In the genomic region with DNA sequence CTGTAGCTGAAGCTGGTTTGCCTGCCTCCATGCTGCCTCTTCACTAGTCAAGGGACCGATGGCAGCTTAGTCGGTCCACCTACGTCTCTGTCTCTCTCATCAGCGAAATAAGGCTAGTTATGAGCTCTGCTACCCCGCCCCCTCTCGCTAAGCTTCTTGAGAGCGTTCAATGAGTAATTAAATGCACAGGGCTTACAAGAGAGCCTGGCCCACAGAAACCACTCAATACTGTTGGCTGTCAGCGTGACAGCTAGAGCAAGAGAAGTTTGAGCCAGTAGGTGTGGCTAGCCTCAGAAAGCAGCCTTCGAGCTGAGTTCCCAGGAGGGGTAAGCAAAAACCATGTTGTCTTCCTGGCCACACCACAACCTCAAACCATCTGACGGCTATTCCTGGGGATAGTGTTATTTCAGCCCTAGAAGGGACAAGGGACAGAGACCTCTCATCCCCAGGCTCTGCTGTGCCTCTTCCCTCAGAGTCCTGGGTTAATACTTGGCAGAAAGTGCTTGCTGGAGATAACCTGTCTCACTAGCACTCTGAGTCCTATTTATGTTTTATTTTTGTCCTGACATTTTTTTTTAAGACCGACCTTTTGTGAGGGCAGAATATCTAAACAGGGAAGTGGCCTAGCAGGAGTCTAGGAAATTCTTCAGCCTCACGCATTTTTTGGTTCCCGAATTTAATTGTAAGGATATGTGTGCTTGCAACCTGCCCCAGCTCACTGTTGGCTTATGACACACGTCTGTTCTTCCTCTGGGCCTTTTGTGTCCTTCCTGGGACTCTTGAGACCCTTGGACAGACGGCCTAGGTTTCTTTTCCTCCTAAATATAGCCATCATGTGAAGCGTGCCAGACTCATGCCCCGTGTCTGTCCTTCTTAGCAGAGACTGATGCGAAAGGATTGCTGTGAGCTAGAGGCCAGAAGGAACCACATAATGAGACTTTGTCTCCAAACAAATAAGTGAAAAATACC, we compare ENCODE assay signal across 9 mouse cellular contexts.
DNase-seq lines count a peak whose midpoint lies in the region; ATAC-seq and TF ChIP-seq lines count a peak whose summit lies in the region.
"Had no signal": no experiment of that assay in that cellular context is flagged by ENCODE, and none has a peak within 500 bp of the region (broad histone marks: within the 10 kb centered on the region; RNA-seq: fewer than 3 reads in every experiment).

No protein-coding gene starts in this region.

- peaks cover 17% of the 10 kb centered on the region for H3K4me1 ChIP-seq in erythroblast, embryonic 14.5 days (ENCODE audit: control insufficient read depth)
- peaks cover 17% of the 10 kb centered on the region for H3K4me1 ChIP-seq in forebrain, embryonic 15.5 days
- no peaks in the 10 kb centered on the region for H3K4me1 ChIP-seq in hindbrain, embryonic 14.5 days (replicated peaks; ENCODE audit: control insufficient read depth, insufficient read depth, low read length)
- H3K4me1 ChIP-seq in midbrain, postnatal 0 days (ENCODE audit: insufficient read depth, low read length): no peaks in the 10 kb centered on the region
- peaks cover 5% of the 10 kb centered on the region; the same call in 1 of the 2 replicates for H3K4me1 ChIP-seq in thymus, adult 2 months (replicated peaks; ENCODE audit: control insufficient read depth, insufficient read depth, low read length)
- H3K4me1 ChIP-seq: stomach, embryonic 15.5 days had no signal

- WGBS in forebrain, embryonic 15.5 days: 23% methylated on average over 18 of the region's 18 CpGs
- WGBS in hindbrain, embryonic 14.5 days: 57% methylated on average over 18 of the region's 18 CpGs
- WGBS in midbrain, postnatal 0 days: 41% methylated on average over 18 of the region's 18 CpGs
- WGBS in thymus, adult 2 months: 39% methylated on average over 18 of the region's 18 CpGs

- no peak for ATAC-seq in erythroblast, adult 5-6 weeks (replicated peaks; ENCODE audit: low FRiP score, poor library complexity, severe bottlenecking)
- ATAC-seq in forebrain, embryonic 15.5 days (replicated peaks): peak; percentile 88
- ATAC-seq in hindbrain, embryonic 14.5 days (ENCODE audit: low FRiP score): 0 out of 2 replicates have a peak, but pooled peaks have one; percentile 48
- no peak for ATAC-seq in midbrain, postnatal 0 days (ENCODE audit: low FRiP score)

- no peaks in the 10 kb centered on the region; the same call in 1 of the 2 replicates for H3K36me3 ChIP-seq in erythroblast, embryonic 14.5 days (ENCODE audit: control insufficient read depth)
- H3K36me3 ChIP-seq in forebrain, embryonic 15.5 days: no peaks in the 10 kb centered on the region
- H3K36me3 ChIP-seq in hindbrain, embryonic 14.5 days (replicated peaks; ENCODE audit: control insufficient read depth, insufficient read depth): no peaks in the 10 kb centered on the region
- H3K36me3 ChIP-seq in midbrain, postnatal 0 days (ENCODE audit: insufficient read depth, low read length): no peaks in the 10 kb centered on the region
- no peaks in the 10 kb centered on the region for H3K36me3 ChIP-seq in thymus, adult 2 months (ENCODE audit: control insufficient read depth, insufficient read depth, low read length)
- H3K36me3 ChIP-seq: stomach, embryonic 15.5 days had no signal

- H3K4me3 ChIP-seq in erythroblast, embryonic 14.5 days (replicated peaks): peak overlapping the region; percentile 5
- H3K4me3 ChIP-seq in forebrain, embryonic 15.5 days: no peak overlapping the region
- no peak overlapping the region for H3K4me3 ChIP-seq in hindbrain, embryonic 14.5 days (replicated peaks; ENCODE audit: low read length)
- H3K4me3 ChIP-seq in midbrain, postnatal 0 days (ENCODE audit: low read depth, low read length): no peak overlapping the region
- no peak overlapping the region for H3K4me3 ChIP-seq in thymus, adult 2 months (ENCODE audit: control insufficient read depth, insufficient read depth, low read length)
- H3K4me3 ChIP-seq: stomach, embryonic 15.5 days had no signal

- no peaks in the 10 kb centered on the region for H3K9me3 ChIP-seq in erythroblast, embryonic 14.5 days (ENCODE audit: control insufficient read depth, low read length)
- H3K9me3 ChIP-seq in forebrain, embryonic 15.5 days: no peaks in the 10 kb centered on the region
- H3K9me3 ChIP-seq in hindbrain, embryonic 14.5 days (ENCODE audit: control insufficient read depth, low read length): no peaks in the 10 kb centered on the region
- no peaks in the 10 kb centered on the region for H3K9me3 ChIP-seq in midbrain, postnatal 0 days (ENCODE audit: low read length)
- H3K9me3 ChIP-seq: stomach, embryonic 15.5 days had no signal

- TF ChIP-seq CTCF in midbrain, postnatal 0 days (IDR thresholded peaks at IDR 0.05): no peak
- no peak for TF ChIP-seq CTCF in thymus, adult 2 months (IDR thresholded peaks at IDR 0.05; ENCODE audit: borderline replicate concordance, control insufficient read depth, extremely low read depth, insufficient read depth, low read length, poor library complexity)

- peak overlapping the region; percentile 32 for H3K27ac ChIP-seq in forebrain, embryonic 15.5 days (replicated peaks)
- H3K27ac ChIP-seq in hindbrain, embryonic 14.5 days: no peak overlapping the region
- no peak overlapping the region for H3K27ac ChIP-seq in midbrain, postnatal 0 days (ENCODE audit: low read depth, low read length)
- no peak overlapping the region for H3K27ac ChIP-seq in thymus, adult 2 months (ENCODE audit: control insufficient read depth, insufficient read depth, low read length)
- H3K27ac ChIP-seq: stomach, embryonic 15.5 days had no signal

- peak overlapping the region; percentile 6; the same call in 1 of the 2 replicates for H3K4me2 ChIP-seq in forebrain, embryonic 15.5 days (replicated peaks)
- no peak overlapping the region for H3K4me2 ChIP-seq in hindbrain, embryonic 14.5 days (replicated peaks)
- no peak overlapping the region for H3K4me2 ChIP-seq in midbrain, postnatal 0 days (ENCODE audit: low read depth, low read length, poor library complexity, severe bottlenecking)
- H3K4me2 ChIP-seq: stomach, embryonic 15.5 days had no signal

- H3K27me3 ChIP-seq in erythroblast, embryonic 14.5 days (ENCODE audit: control insufficient read depth): peaks cover 29% of the 10 kb centered on the region
- H3K27me3 ChIP-seq in forebrain, embryonic 15.5 days: no peaks in the 10 kb centered on the region
- H3K27me3 ChIP-seq in hindbrain, embryonic 14.5 days (ENCODE audit: control insufficient read depth, insufficient read depth, low read length): no peaks in the 10 kb centered on the region
- H3K27me3 ChIP-seq in midbrain, postnatal 0 days (ENCODE audit: insufficient read depth, low read length): no peaks in the 10 kb centered on the region
- H3K27me3 ChIP-seq in thymus, adult 2 months (ENCODE audit: control insufficient read depth, insufficient read depth, low read length): no peaks in the 10 kb centered on the region
- H3K27me3 ChIP-seq: stomach, embryonic 15.5 days had no signal

- H3K9ac ChIP-seq in forebrain, embryonic 15.5 days (replicated peaks): no peak overlapping the region
- no peak overlapping the region for H3K9ac ChIP-seq in hindbrain, embryonic 14.5 days
- H3K9ac ChIP-seq in midbrain, postnatal 0 days (replicated peaks; ENCODE audit: low read length, poor library complexity, severe bottlenecking): no peak overlapping the region
- H3K9ac ChIP-seq: stomach, embryonic 15.5 days had no signal

- TF ChIP-seq POLR2A in thymus, adult 2 months (IDR thresholded peaks at IDR 0.05; ENCODE audit: control insufficient read depth, extremely low read depth, insufficient read depth, low read length, poor library complexity): no peak

- peak; percentile 40 for DNase-seq in hindbrain, embryonic 14.5 days (ENCODE audit: low spot score)
- peak; percentile 24 for DNase-seq in midbrain, postnatal 0 days (ENCODE audit: low spot score)
- no peak for DNase-seq in thymus, postnatal 0 days (ENCODE audit: low spot score)
- DNase-seq in spleen, adult 18-20 months: no peak
- no peak for DNase-seq in thymus, adult 2 months

Comparison
In these comparisons a context has a peak if more than half of its experiments do, and no peak if none do; other contexts are left out.
1. ATAC-seq: peak in forebrain, embryonic 15.5 days (single experiment) and hindbrain, embryonic 14.5 days (single experiment); none in erythroblast, adult 5-6 weeks (single experiment) and midbrain, postnatal 0 days (single experiment).
2. DNase-seq: peak in hindbrain, embryonic 14.5 days (single experiment) and midbrain, postnatal 0 days (single experiment); none in thymus, postnatal 0 days (single experiment), spleen, adult 18-20 months (0 of 2) and thymus, adult 2 months (single experiment).